Mouse (Mus musculus) neural tube, embryonic 11.5 days (tissue): ENCODE data around the gene Glrx2. TPM values are rescaled to one million over a fixed set of nuclear protein-coding genes. Genes with fewer than 3 reads are reported as not detected.
"Not testable (repeated sequence)": the region's sequence is repeated elsewhere in the genome, so short reads cannot be mapped to it uniquely, and the experiment has no call there.

ENCODE experiments used
- ATAC-seq: fragments of 200-750 bp; cut with Nextera tagmentation; 2 replicates; pipeline ENCODE4 v1.8.0; 2017; ENCODE audit warnings: moderate number of reproducible peaks, mild to moderate bottlenecking, moderate TSS enrichment, moderate library complexity; ENCODE audit not compliant: insufficient read depth, low FRiP score, low TSS enrichment
- DNase-seq: peaks from one replicate; pipeline ENCODE4 v3.0.0-alpha.2; 2015; ENCODE audit warnings: low spot score
- H3K27ac ChIP-seq: fragments of 300-500 bp; sonication (generic); 2 replicates; pipeline ENCODE4 v1.5.1; 2014; ENCODE audit warnings: low read depth, mild to moderate bottlenecking, low read length
- H3K27me3 ChIP-seq: fragments of 300-500 bp; sonication (generic); 2 replicates; pipeline ENCODE4 v1.6.1; 2014; ENCODE audit warnings: mild to moderate bottlenecking, low read length, mixed read lengths; ENCODE audit not compliant: control insufficient read depth, insufficient read depth
- H3K36me3 ChIP-seq: fragments of 300-500 bp; sonication (generic); 2 replicates; pipeline ENCODE4 v1.6.1; 2014; ENCODE audit warnings: mild to moderate bottlenecking, low read length, moderate library complexity, mixed read lengths; ENCODE audit not compliant: control insufficient read depth, insufficient read depth
- H3K4me1 ChIP-seq: fragments of 300-500 bp; sonication (generic); 2 replicates; pipeline ENCODE4 v1.6.1; 2014; ENCODE audit warnings: low read length, mixed read lengths; ENCODE audit not compliant: control insufficient read depth, insufficient read depth
- H3K4me2 ChIP-seq: fragments of 300-500 bp; sonication (generic); 2 replicates; pipeline ENCODE4 v1.6.1; 2014; ENCODE audit warnings: low read depth, mild to moderate bottlenecking, moderate library complexity
- H3K4me3 ChIP-seq: fragments of 300-500 bp; sonication (generic); 2 replicates; pipeline ENCODE4 v1.5.1; 2014; ENCODE audit warnings: low read depth, low read length
- H3K9ac ChIP-seq: fragments of 300-500 bp; sonication (generic); 2 replicates; pipeline ENCODE4 v1.6.1; 2014; ENCODE audit warnings: mild to moderate bottlenecking, low read length
- H3K9me3 ChIP-seq: fragments of 300-500 bp; sonication (generic); 2 replicates; pipeline ENCODE4 v1.6.1; 2016; ENCODE audit warnings: low read length; ENCODE audit not compliant: control insufficient read depth
- WGBS: fragments of 180-500 bp; shearing (Covaris S2); extraction: QIAGEN DNeasy Blood & Tissue Kit; methylation state at CpG from one replicate; pipeline ENCODE4 v1.1.7; 2014; 5-methylcytosine and 5-hydroxymethylcytosine counted together
- polyA plus RNA-seq: library from polyadenylated mRNA; unstranded; fragments of >200 nt; fragmentation: Nextera tagmentation; extraction: Ambion mirVana; gene quantifications from 2 replicates; pipeline ENCODE4 v1.2.1, GENCODE M21; 2014

Glrx2 gene
- polyA plus RNA-seq: 68.0 and 73.6 TPM in 2 replicates

GRCm38 (mm10) chr1:143716038-143716437 lies at the start of gene Glrx2:
Gene Glrx2, plus strand, starts transcription at chr1:143716338.
- H3K27ac ChIP-seq, H3K27me3 ChIP-seq, H3K36me3 ChIP-seq, H3K4me1 ChIP-seq, H3K4me3 ChIP-seq, H3K9me3 ChIP-seq, DNase-seq, ATAC-seq, H3K9ac ChIP-seq, H3K4me2 ChIP-seq: not testable (repeated sequence)
- WGBS: no CpG with 5 or more reads among the region's 2 CpGs

GRCm38 (mm10) chr1:143675734-143676361 lies 40.3 kb upstream of the Glrx2 start:
- 94% methylated on average over 4 of the region's 4 CpGs for WGBS
- H3K36me3 ChIP-seq: peaks cover 4% of the 10 kb centered on the region
- no peak overlapping the region for H3K4me3 ChIP-seq
- DNase-seq (no peak), ATAC-seq (no peak)
- no peak overlapping the region for H3K9ac ChIP-seq
- H3K4me2 ChIP-seq: no peak overlapping the region
- no peak overlapping the region for H3K27ac ChIP-seq
- no peaks in the 10 kb centered on the region for H3K27me3 ChIP-seq
- H3K4me1 ChIP-seq: no peaks in the 10 kb centered on the region
- H3K9me3 ChIP-seq: no peaks in the 10 kb centered on the region

- H3K27ac ChIP-seq: no peak overlapping the region
- H3K27me3 ChIP-seq: no peaks in the 10 kb centered on the region
- no peak overlapping the region for H3K4me3 ChIP-seq
- peaks cover 5% of the 10 kb centered on the region for H3K36me3 ChIP-seq
- no peak overlapping the region for H3K9ac ChIP-seq
- ATAC-seq (no peak), DNase-seq (no peak)
- no peaks in the 10 kb centered on the region for H3K9me3 ChIP-seq
- 98% methylated on average over 5 of the region's 5 CpGs for WGBS
- H3K4me2 ChIP-seq: no peak overlapping the region
- H3K4me1 ChIP-seq: no peaks in the 10 kb centered on the region
Observed at GRCm38 (mm10) chr1:143681108-143681507, 35.0 kb upstream of the Glrx2 start.

- WGBS: 88% methylated on average over 3 of the region's 3 CpGs
- H3K36me3 ChIP-seq: peaks cover 4% of the 10 kb centered on the region; the same call in 1 of the 2 replicates
- no peak for ATAC-seq
Observed at GRCm38 (mm10) chr1:143684849-143685248, 31.3 kb upstream of the Glrx2 start.

GRCm38 (mm10) chr1:143701736-143702135 lies 14.4 kb upstream of the Glrx2 start:
- peaks cover 2% of the 10 kb centered on the region; the same call in 1 of the 2 replicates for H3K4me1 ChIP-seq
- H3K9me3 ChIP-seq: no peaks in the 10 kb centered on the region
- H3K27me3 ChIP-seq: no peaks in the 10 kb centered on the region
- no peak for DNase-seq
- peak overlapping the region; percentile 87 for H3K4me3 ChIP-seq
- peak overlapping the region; percentile 91 for H3K9ac ChIP-seq
- peak overlapping the region; percentile 67 for H3K4me2 ChIP-seq
- WGBS: under 1% methylated on average over 13 of the region's 13 CpGs
- no peak overlapping the region for H3K27ac ChIP-seq
- peaks cover 3% of the 10 kb centered on the region for H3K36me3 ChIP-seq
- ATAC-seq: no peak

More at GRCm38 (mm10) chr1:143684849-143685248, 31.3 kb upstream of the Glrx2 start:
- Histone ChIP-seq H3K27ac (no peak overlapping the region), H3K4me2 (no peak overlapping the region), H3K4me1 (no peaks in the 10 kb centered on the region), H3K4me3 (no peak overlapping the region), H3K27me3 (no peaks in the 10 kb centered on the region), H3K9me3 (no peaks in the 10 kb centered on the region), H3K9ac (no peak overlapping the region)
- no peak for DNase-seq

- Histone ChIP-seq H3K36me3 (peaks cover 3% of the 10 kb centered on the region), H3K4me1 (peaks cover 2% of the 10 kb centered on the region; the same call in 1 of the 2 replicates), H3K9ac (peak overlapping the region; percentile 91), H3K27ac (peak overlapping the region; percentile 88), H3K4me2 (peak overlapping the region; percentile 67), H3K9me3 (no peaks in the 10 kb centered on the region), H3K27me3 (no peaks in the 10 kb centered on the region), H3K4me3 (peak overlapping the region; percentile 87)
- under 1% methylated on average over 33 of the region's 48 CpGs for WGBS
- peak; percentile 73 for ATAC-seq
- peak; percentile 49 for DNase-seq
Observed at GRCm38 (mm10) chr1:143702141-143702740, 13.9 kb upstream of the Glrx2 start.

- Histone ChIP-seq H3K9me3 (no peaks in the 10 kb centered on the region), H3K9ac (peak within 1 kb of the TSS; percentile 91), H3K36me3 (peaks cover 3% of the 10 kb centered on the region), H3K27me3 (no peaks in the 10 kb centered on the region), H3K4me3 (peak within 1 kb of the TSS; percentile 87), H3K4me1 (peaks cover 2% of the 10 kb centered on the region; the same call in 1 of the 2 replicates), H3K4me2 (peak within 1 kb of the TSS; percentile 67), H3K27ac (peak within 1 kb of the TSS; percentile 88)
- under 1% methylated on average over 53 of the region's 74 CpGs for WGBS
- DNase-seq (peak; percentile 93), ATAC-seq (peak; percentile 99)
Observed at GRCm38 (mm10) chr1:143702741-143703262, 13.3 kb upstream of the Glrx2 start, which contains the start of gene Cdc73. Gene Cdc73, minus strand, starts transcription at chr1:143702893.

GRCm38 (mm10) chr1:143707006-143707405 lies 9.1 kb upstream of the Glrx2 start:
- WGBS: 70% methylated on average over 4 of the region's 4 CpGs

More at GRCm38 (mm10) chr1:143707006-143707405, 9.1 kb upstream of the Glrx2 start:
- no peaks in the 10 kb centered on the region for H3K27me3 ChIP-seq
- ATAC-seq (no peak), DNase-seq (no peak)
- no peak overlapping the region for H3K4me2 ChIP-seq
- H3K4me1 ChIP-seq: no peaks in the 10 kb centered on the region
- no peak overlapping the region for H3K27ac ChIP-seq
- no peak overlapping the region for H3K9ac ChIP-seq
- no peak overlapping the region for H3K4me3 ChIP-seq
- H3K36me3 ChIP-seq: no peaks in the 10 kb centered on the region
- H3K9me3 ChIP-seq: no peaks in the 10 kb centered on the region
